Mouse (Mus musculus): ENCODE results near the gene Rfx2. TPM values are rescaled to one million over a fixed set of nuclear protein-coding genes. Genes with fewer than 3 reads are reported as not detected.

Rfx2 gene
- total and polyA plus RNA-seq, 3 experiments, result 3.9 to 36.4 (median 27.9) TPM

DNA sequence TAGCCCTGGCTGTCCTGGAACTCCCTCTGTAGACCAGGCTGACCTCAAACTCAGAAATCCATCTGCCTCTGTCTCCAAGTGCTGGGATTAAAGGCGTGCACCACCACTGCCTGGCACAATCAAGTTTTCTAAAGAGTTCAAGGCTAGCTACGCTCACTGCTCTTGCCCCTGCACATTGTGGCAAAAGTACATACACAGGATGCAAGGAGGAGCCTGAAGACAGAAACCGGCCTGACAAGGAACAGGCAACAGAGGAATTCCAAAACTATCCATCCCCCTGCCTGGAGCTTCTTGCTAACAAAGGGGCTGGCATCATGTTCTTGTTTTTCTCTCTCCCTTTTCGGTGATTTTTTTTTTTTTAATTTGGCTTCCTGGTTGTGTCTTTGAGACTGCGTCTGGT lies 86.6 kb downstream of the Rfx2 start:
- Histone ChIP-seq H3K4me1 (ENCODE audit: insufficient read depth, low read depth, low read length) (peaks cover 10% of the 10 kb centered on the region; the same call in 1 of the 2 replicates), H3K4me3 (ENCODE audit: low read depth, low read length) (no peak overlapping the region), H3K27me3 (ENCODE audit: insufficient read depth, low read length) (peaks cover 70% of the 10 kb centered on the region), H3K36me3 (replicated peaks) (no peaks in the 10 kb centered on the region), H3K9me3 (replicated peaks) (no peaks in the 10 kb centered on the region)
- TF ChIP-seq GATA2 (IDR thresholded peaks at IDR 0.05; ENCODE audit: borderline replicate concordance, low read depth, low read length), result no peak
- no peak for TF ChIP-seq POLR2AphosphoS5 (IDR thresholded peaks at IDR 0.05; ENCODE audit: insufficient replicate concordance, low read depth, low read length)
- TF ChIP-seq TAL1 (conservative IDR thresholded peaks at IDR 0.05; ENCODE audit: low read depth, low read length), result no peak
- no peak for DNase-seq (ENCODE audit: low spot score)
- ATAC-seq (ENCODE audit: extremely low read depth, insufficient number of reproducible peaks, low FRiP score, poor library complexity, severe bottlenecking), result no peak

DNA sequence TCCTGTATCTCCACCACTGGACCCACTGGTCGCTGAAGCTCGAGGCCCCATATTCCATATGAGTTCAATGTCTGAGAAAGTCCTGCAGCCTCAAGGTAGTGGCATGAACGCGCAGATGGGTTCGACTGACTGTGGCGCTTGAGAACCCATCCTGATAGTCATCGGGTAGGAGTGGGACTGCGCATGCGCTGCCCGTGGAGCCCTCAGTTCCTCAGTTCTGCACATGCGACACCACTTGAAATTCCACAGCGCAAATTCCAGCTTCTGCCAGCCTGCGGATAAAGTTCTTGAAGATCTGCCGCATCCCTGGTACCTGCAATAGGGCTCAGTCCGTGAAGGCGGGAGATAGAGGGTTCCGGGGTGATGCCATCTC lies 90.0 kb downstream of the Rfx2 start:
- DNase-seq (ENCODE audit: low spot score) (no peak), ATAC-seq (ENCODE audit: extremely low read depth, insufficient number of reproducible peaks, low FRiP score, poor library complexity, severe bottlenecking) (no peak)
- Histone ChIP-seq H3K27me3 (ENCODE audit: insufficient read depth, low read length) (peaks cover 71% of the 10 kb centered on the region), H3K9me3 (replicated peaks) (peaks cover 3% of the 10 kb centered on the region), H3K4me1 (ENCODE audit: insufficient read depth, low read depth, low read length) (peaks cover 7% of the 10 kb centered on the region; the same call in 1 of the 2 replicates), H3K36me3 (replicated peaks) (no peaks in the 10 kb centered on the region), H3K4me3 (ENCODE audit: low read depth, low read length) (no peak overlapping the region)
- TF ChIP-seq GATA2 (IDR thresholded peaks at IDR 0.05; ENCODE audit: borderline replicate concordance, low read depth, low read length) (no peak), POLR2AphosphoS5 (IDR thresholded peaks at IDR 0.05; ENCODE audit: insufficient replicate concordance, low read depth, low read length) (no peak), CTCF (IDR thresholded peaks at IDR 0.05; ENCODE audit: low read depth, low read length) (no peak), GATA1 (IDR thresholded peaks at IDR 0.05; ENCODE audit: borderline replicate concordance, low read length) (no peak), TAL1 (conservative IDR thresholded peaks at IDR 0.05; ENCODE audit: low read depth, low read length) (no peak)

DNA sequence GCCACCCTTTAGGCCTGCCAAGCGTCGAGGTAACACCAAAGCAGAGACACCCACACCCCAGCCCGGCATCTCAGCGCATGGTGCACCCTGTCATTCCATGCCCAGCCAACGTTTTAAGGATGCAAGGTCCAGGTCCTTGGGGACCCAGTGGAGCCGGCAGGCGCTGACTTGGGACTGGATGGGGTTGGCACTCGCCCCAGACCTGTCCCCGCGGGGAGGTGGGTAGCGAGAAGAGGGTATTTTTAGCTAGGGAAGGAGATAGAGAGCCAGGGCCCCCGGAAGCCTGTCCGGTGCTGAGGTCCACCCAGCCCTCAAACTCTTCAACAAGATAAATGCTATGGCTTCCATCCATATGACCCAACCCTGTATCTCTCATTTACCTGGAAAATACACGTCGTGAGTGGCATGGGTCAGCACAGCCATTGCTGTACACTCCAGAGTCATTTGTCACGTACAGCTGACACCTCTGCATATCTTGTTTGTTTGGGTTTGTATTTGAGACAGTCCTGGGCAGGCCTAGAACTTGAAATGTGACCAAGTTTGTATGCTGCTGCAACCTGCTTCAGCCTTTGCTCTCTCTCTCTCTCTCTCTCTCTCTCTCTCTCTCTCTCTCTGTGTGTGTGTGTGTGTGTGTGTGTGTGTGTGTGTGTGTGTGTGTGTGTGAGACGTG lies 90.6 kb downstream of the Rfx2 start:
- Histone ChIP-seq H3K36me3 (replicated peaks) (no peaks in the 10 kb centered on the region), H3K9me3 (replicated peaks) (peaks cover 3% of the 10 kb centered on the region), H3K4me3 (ENCODE audit: low read depth, low read length) (no peak overlapping the region), H3K27me3 (ENCODE audit: insufficient read depth, low read length) (peaks cover 72% of the 10 kb centered on the region), H3K4me1 (ENCODE audit: insufficient read depth, low read depth, low read length) (peaks cover 7% of the 10 kb centered on the region; the same call in 1 of the 2 replicates)
- no peak for DNase-seq (ENCODE audit: low spot score)
- TF ChIP-seq TAL1 (conservative IDR thresholded peaks at IDR 0.05; ENCODE audit: low read depth, low read length), result no peak
- TF ChIP-seq POLR2AphosphoS5 (IDR thresholded peaks at IDR 0.05; ENCODE audit: insufficient replicate concordance, low read depth, low read length), result no peak
- TF ChIP-seq CTCF (IDR thresholded peaks at IDR 0.05; ENCODE audit: low read depth, low read length), result no peak
- TF ChIP-seq GATA1 (IDR thresholded peaks at IDR 0.05; ENCODE audit: borderline replicate concordance, low read length), result no peak
- no peak for TF ChIP-seq GATA2 (IDR thresholded peaks at IDR 0.05; ENCODE audit: borderline replicate concordance, low read depth, low read length)
- ATAC-seq (ENCODE audit: extremely low read depth, insufficient number of reproducible peaks, low FRiP score, poor library complexity, severe bottlenecking), result no peak

DNA sequence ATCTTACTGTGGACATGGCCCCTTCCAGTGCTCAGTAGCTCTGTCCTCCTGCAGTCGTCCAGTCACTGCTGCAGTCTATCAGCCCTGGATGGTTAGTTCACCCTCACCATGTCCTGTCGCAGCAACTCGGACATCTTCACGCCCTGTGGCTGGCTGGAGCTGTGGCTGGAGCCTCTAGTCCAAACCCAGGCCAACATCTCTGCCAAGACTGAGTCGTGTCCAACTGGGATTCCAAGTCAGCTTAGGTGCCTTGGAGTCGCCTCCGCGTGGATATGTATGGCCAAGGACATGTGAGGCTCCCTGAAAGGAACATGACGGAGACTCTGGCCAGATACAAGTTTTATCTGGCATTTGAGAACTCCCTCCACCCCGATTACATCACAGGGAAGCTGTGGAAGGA lies 92.6 kb downstream of the Rfx2 start:
- no peak for DNase-seq (ENCODE audit: low spot score)
- Histone ChIP-seq H3K9me3 (replicated peaks) (peaks cover 3% of the 10 kb centered on the region), H3K36me3 (replicated peaks) (no peaks in the 10 kb centered on the region), H3K4me3 (ENCODE audit: low read depth, low read length) (no peak overlapping the region), H3K27me3 (ENCODE audit: insufficient read depth, low read length) (peaks cover 79% of the 10 kb centered on the region), H3K4me1 (ENCODE audit: insufficient read depth, low read depth, low read length) (peaks cover 8% of the 10 kb centered on the region)
- no peak for ATAC-seq (ENCODE audit: extremely low read depth, insufficient number of reproducible peaks, low FRiP score, poor library complexity, severe bottlenecking)
- TF ChIP-seq CTCF (IDR thresholded peaks at IDR 0.05; ENCODE audit: low read depth, low read length) (no peak), GATA2 (IDR thresholded peaks at IDR 0.05; ENCODE audit: borderline replicate concordance, low read depth, low read length) (no peak), GATA1 (IDR thresholded peaks at IDR 0.05; ENCODE audit: borderline replicate concordance, low read length) (no peak), POLR2AphosphoS5 (IDR thresholded peaks at IDR 0.05; ENCODE audit: insufficient replicate concordance, low read depth, low read length) (no peak), TAL1 (conservative IDR thresholded peaks at IDR 0.05; ENCODE audit: low read depth, low read length) (no peak)

DNA sequence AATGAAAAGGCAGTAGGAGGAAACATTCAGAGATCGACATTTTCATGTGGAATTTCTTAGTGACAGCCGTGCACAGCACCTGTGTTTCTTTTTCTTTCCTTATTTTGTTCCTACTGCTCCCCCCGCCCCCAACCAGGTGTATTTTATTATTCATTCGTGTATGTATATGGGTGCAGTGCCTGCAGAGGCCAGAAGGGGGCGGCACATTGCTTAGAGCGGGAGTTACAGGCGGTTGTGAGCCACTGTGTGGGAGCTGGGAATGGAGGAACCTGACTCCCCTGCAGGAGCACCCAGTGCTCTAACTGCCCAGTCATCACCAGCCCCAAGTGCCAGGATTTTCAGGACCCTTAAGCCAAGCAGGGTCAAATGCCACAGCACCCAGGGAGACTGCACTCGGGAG lies 94.3 kb downstream of the Rfx2 start:
- TF ChIP-seq POLR2AphosphoS5 (IDR thresholded peaks at IDR 0.05; ENCODE audit: insufficient replicate concordance, low read depth, low read length), result no peak
- no peak for TF ChIP-seq CTCF (IDR thresholded peaks at IDR 0.05; ENCODE audit: low read depth, low read length)
- Histone ChIP-seq H3K27me3 (ENCODE audit: insufficient read depth, low read length) (peaks cover 81% of the 10 kb centered on the region), H3K9me3 (replicated peaks) (peaks cover 3% of the 10 kb centered on the region), H3K4me3 (ENCODE audit: low read depth, low read length) (no peak overlapping the region), H3K4me1 (ENCODE audit: insufficient read depth, low read depth, low read length) (peaks cover 7% of the 10 kb centered on the region), H3K36me3 (replicated peaks) (no peaks in the 10 kb centered on the region)
- ATAC-seq (ENCODE audit: extremely low read depth, insufficient number of reproducible peaks, low FRiP score, poor library complexity, severe bottlenecking), result no peak
- DNase-seq (ENCODE audit: low spot score), result no peak

DNA sequence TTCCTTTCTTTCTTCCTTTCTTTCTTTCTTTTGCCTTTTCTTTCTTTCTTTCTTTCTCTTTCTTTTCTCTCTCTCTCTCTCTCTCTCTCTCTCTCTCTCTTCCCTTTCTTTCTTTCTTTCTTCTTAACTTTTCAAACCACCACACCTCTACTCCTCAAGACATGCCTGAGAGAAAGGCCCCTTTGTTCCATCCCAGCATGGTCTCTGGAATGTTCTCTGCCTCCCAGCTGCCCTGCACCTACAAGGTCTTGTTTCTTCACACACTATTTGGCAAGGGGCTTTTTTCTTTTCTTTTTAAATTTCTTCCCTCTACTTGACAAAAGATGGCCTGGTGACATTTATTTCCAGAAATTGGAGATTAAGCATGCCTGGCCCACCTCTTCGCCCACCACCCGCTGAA lies 101.2 kb downstream of the Rfx2 start:
- TF ChIP-seq GATA2 (IDR thresholded peaks at IDR 0.05; ENCODE audit: borderline replicate concordance, low read depth, low read length) (no peak), TAL1 (conservative IDR thresholded peaks at IDR 0.05; ENCODE audit: low read depth, low read length) (no peak), GATA1 (IDR thresholded peaks at IDR 0.05; ENCODE audit: borderline replicate concordance, low read length) (no peak), CTCF (IDR thresholded peaks at IDR 0.05; ENCODE audit: low read depth, low read length) (no peak), POLR2AphosphoS5 (IDR thresholded peaks at IDR 0.05; ENCODE audit: insufficient replicate concordance, low read depth, low read length) (no peak)
- peaks cover 7% of the 10 kb centered on the region for H3K36me3 ChIP-seq (replicated peaks)
- H3K4me3 ChIP-seq (ENCODE audit: low read depth, low read length), result no peak overlapping the region
- no peak for ATAC-seq (ENCODE audit: extremely low read depth, insufficient number of reproducible peaks, low FRiP score, poor library complexity, severe bottlenecking)
- peaks cover 23% of the 10 kb centered on the region for H3K4me1 ChIP-seq (ENCODE audit: insufficient read depth, low read depth, low read length)
- H3K27me3 ChIP-seq (ENCODE audit: insufficient read depth, low read length), result peaks cover 54% of the 10 kb centered on the region
- no peaks in the 10 kb centered on the region for H3K9me3 ChIP-seq (replicated peaks)
- no peak for DNase-seq (ENCODE audit: low spot score)
